Mouse (Mus musculus): ENCODE measurements around the gene Klhl2. TPM values are rescaled to one million over a fixed set of nuclear protein-coding genes. Genes with fewer than 3 reads are reported as not detected.

Gene Klhl2
- total and polyA plus RNA-seq, 3 experiments, result 11.5 to 12.1 TPM; not detected in 1

DNA sequence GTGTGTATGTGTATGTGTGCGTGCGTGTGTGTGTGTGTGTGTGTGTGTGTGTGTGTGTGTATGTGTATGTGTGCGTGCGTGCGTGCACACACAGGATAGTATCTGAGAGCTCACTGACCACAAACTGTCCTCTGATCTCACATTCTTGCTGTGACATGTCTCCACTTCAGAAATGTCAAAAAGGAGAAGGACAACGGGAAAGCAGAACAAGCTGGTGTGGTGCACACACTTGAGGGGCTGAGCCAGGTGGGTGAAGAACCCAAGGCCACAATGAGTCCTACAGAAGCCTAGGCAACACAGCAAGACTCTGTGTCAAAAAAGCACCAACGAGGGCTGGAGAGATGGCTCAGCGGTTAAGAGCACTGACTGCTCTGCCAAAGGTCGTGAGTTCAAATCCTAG, 81.2 kb downstream of the Klhl2 start:
- Histone ChIP-seq H3K9ac (ENCODE audit: control insufficient read depth, low read depth, low read length, poor library complexity, severe bottlenecking) (no peak overlapping the region), H3K9me3 (replicated peaks; ENCODE audit: insufficient read depth, low read length) (no peaks in the 10 kb centered on the region), H3K36me3 (ENCODE audit: control insufficient read depth in 1 of 2, insufficient read depth in 2 of 2, low read length in 2 of 2) (peaks cover 0 to 5% of the 10 kb centered on the region in 2 experiments; a peak in 2 of 4 replicates), H3K79me2 (ENCODE audit: control insufficient read depth, insufficient read depth, low read length, poor library complexity) (no peaks in the 10 kb centered on the region), H3K27me3 (ENCODE audit: control insufficient read depth in 1 of 2, insufficient read depth in 2 of 2, low read length in 2 of 2) (no peaks in the 10 kb centered on the region), H3K4me3 (ENCODE audit: control insufficient read depth in 1 of 2, insufficient read depth in 1 of 2, low read depth in 2 of 2, low read length in 2 of 2) (no peak overlapping the region), H3K27ac (ENCODE audit: control insufficient read depth, low read depth, low read length) (no peak overlapping the region), H3K4me1 (ENCODE audit: control insufficient read depth in 1 of 2, insufficient read depth in 2 of 2, low read length in 2 of 2) (no peaks in the 10 kb centered on the region)
- TF ChIP-seq MEF2A (IDR thresholded peaks at IDR 0.05; ENCODE audit: extremely low read depth, insufficient replicate concordance, low read depth, low read length, poor library complexity, severe bottlenecking), result no peak
- TF ChIP-seq KAT2A (conservative IDR thresholded peaks at IDR 0.05; ENCODE audit: low read depth, low read length), result no peak
- TF ChIP-seq EP300 (IDR thresholded peaks at IDR 0.05; ENCODE audit: low read depth in 1 of 2, low read length in 2 of 2), result no peak
- TF ChIP-seq SMC3 (IDR thresholded peaks at IDR 0.05; ENCODE audit: low read depth, low read length), result no peak
- DNase-seq (ENCODE audit: low read depth, low spot score), result no peak

DNA sequence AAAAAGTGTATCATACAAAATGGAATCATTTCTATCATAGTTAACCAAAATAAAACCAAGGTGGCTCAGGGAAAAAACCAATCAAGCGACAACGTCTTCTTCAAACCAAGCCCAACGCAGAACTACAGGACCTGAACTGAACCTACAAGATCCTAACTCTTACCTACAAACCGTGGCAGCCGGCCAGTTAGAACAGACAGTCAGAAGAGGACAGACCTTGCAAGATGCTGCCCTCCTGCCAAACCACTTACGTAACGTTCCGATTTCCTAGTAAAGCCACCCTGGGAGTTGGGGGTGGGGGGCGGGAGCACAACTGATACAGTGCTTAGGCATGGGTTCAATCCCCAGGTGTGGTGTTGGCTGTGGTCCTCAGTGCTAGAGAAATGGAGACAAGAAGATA, 82.8 kb downstream of the Klhl2 start:
- H3K4me1 ChIP-seq (ENCODE audit: control insufficient read depth in 1 of 2, insufficient read depth in 2 of 2, low read length in 2 of 2), result no peaks in the 10 kb centered on the region
- no peak overlapping the region for H3K4me3 ChIP-seq (ENCODE audit: control insufficient read depth in 1 of 2, insufficient read depth in 1 of 2, low read depth in 2 of 2, low read length in 2 of 2)
- H3K9me3 ChIP-seq (replicated peaks; ENCODE audit: insufficient read depth, low read length), result no peaks in the 10 kb centered on the region
- H3K36me3 ChIP-seq (ENCODE audit: control insufficient read depth in 1 of 2, insufficient read depth in 2 of 2, low read length in 2 of 2), result peaks cover 0 to 5% of the 10 kb centered on the region in 2 experiments; a peak in 2 of 4 replicates
- no peaks in the 10 kb centered on the region for H3K79me2 ChIP-seq (ENCODE audit: control insufficient read depth, insufficient read depth, low read length, poor library complexity)
- DNase-seq (ENCODE audit: low read depth, low spot score), result no peak
- TF ChIP-seq ZKSCAN1 (IDR thresholded peaks at IDR 0.05; ENCODE audit: low read depth, low read length), result no peak
- no peak for TF ChIP-seq MAZ (IDR thresholded peaks at IDR 0.05; ENCODE audit: low read depth, low read length)
- no peak for TF ChIP-seq NELFE (IDR thresholded peaks at IDR 0.05; ENCODE audit: low read depth, low read length)
- TF ChIP-seq USF2 (IDR thresholded peaks at IDR 0.05; ENCODE audit: borderline replicate concordance in 1 of 2, insufficient read depth in 1 of 2, low read depth in 1 of 2, low read length in 2 of 2), result no peak
- TF ChIP-seq UBTF (IDR thresholded peaks at IDR 0.05; ENCODE audit: borderline replicate concordance, insufficient read depth, low read depth, low read length), result no peak
- TF ChIP-seq MEF2A (IDR thresholded peaks at IDR 0.05; ENCODE audit: extremely low read depth, insufficient replicate concordance, low read depth, low read length, poor library complexity, severe bottlenecking), result no peak
- no peak for TF ChIP-seq KAT2A (conservative IDR thresholded peaks at IDR 0.05; ENCODE audit: low read depth, low read length)
- no peak for TF ChIP-seq CHD1 (IDR thresholded peaks at IDR 0.05; ENCODE audit: low read depth, low read length)
- no peak for TF ChIP-seq ZNF384 (IDR thresholded peaks at IDR 0.05; ENCODE audit: low read depth, low read length)
- no peak for TF ChIP-seq EP300 (IDR thresholded peaks at IDR 0.05; ENCODE audit: low read depth in 1 of 2, low read length in 2 of 2)
- no peak for TF ChIP-seq TAL1 (IDR thresholded peaks at IDR 0.05; ENCODE audit: low read length)
- no peak for TF ChIP-seq TCF12 (IDR thresholded peaks at IDR 0.05; ENCODE audit: low read depth, low read length)
- TF ChIP-seq ETS1 (IDR thresholded peaks at IDR 0.05; ENCODE audit: low read depth, low read length), result no peak
- H3K9ac ChIP-seq (ENCODE audit: control insufficient read depth, low read depth, low read length, poor library complexity, severe bottlenecking), result no peak overlapping the region
- H3K27ac ChIP-seq (ENCODE audit: control insufficient read depth, low read depth, low read length), result no peak overlapping the region
- no peaks in the 10 kb centered on the region for H3K27me3 ChIP-seq (ENCODE audit: control insufficient read depth in 1 of 2, insufficient read depth in 2 of 2, low read length in 2 of 2)
